Mouse (Mus musculus) ovary, postnatal 10 days (tissue): ENCODE measurements around the gene Polr2h.

Source experiments
- DNase-seq: peaks from one replicate; pipeline ENCODE4 v3.0.0; 2022; ENCODE audit warnings: low spot score

Gene Polr2h

DNA sequence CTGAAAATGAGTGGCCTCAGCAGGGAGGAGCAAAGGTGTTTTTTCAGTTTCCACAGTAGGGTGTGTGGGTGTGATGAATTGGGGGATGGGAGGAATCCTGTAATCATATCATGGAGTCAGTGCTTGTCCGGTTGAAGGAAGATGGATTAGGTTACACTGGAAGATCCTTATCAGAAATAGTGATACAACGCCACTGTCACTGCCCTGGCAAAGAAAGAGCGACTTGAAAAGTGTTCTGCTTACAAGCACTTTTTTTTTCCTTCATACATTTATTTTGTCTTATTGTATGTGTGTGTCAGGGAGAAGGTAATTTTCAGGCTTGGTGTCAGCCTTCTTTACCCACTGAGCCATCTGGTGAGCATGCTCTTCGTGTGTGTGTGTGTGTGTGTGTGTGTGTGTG, 5.3 kb downstream of the Polr2h start:
- DNase-seq, result no peak

DNA sequence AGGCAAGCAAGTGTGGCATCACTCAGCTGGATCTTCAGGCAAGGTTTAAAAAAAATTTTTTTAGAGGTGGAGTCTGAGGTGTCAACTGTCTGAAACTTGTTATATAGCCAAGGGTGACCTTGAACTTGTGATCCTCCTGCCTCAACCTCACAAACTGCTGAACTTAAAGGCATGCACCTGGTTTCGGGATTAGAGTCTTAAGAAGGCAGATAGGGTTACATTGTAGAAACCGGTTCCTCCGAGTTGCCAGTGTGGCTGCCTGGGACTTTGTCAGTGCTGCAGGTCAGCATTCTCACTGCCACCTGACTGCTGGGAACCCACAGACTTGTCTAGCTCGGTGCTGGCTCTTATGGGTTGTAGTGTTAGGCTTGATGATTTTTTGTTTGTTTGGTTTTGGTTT, 5.8 kb downstream of the Polr2h start:
- DNase-seq, result no peak

DNA sequence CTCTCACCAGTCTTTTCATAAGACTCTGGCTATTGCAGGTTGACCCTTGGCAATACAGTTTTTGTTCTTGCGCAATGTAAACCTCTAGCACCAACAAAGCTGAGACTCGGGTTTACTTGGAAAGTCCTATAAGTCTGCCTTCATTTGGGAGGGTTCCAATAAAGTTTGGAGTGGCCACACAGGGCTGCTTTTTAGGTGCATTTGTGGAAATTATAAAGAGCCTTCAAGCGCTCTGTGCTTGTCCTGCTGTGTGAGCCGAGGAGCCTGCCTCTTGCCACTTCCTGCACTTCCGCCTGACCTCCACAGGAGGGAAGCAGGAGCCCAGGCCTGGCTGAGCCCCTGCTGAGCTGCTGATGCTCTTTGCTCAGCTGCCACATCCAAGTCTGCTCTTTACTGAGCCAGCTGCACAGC, 6.9 kb downstream of the Polr2h start:
- DNase-seq, result no peak

DNA sequence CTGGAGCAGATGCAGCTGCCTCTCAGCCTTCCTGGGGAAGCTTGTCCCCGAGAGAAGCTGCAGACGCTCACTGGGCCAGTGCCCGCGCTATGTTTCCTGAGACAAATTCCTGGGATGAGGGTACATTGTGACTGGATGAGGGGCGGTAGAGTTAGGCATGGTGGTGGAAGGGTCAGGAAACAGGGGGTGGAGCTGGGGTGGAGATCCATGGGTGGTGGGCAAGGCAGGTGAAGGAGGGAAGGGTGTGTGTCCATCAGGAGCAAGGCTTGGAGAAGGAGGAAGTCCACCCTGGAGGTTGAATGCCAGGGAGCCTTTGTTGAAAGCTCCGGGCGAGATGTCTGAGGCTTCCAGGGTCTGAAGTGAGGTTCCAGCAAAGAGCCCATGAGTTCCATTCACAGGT, 7.9 kb downstream of the Polr2h start:
- DNase-seq, result no peak

DNA sequence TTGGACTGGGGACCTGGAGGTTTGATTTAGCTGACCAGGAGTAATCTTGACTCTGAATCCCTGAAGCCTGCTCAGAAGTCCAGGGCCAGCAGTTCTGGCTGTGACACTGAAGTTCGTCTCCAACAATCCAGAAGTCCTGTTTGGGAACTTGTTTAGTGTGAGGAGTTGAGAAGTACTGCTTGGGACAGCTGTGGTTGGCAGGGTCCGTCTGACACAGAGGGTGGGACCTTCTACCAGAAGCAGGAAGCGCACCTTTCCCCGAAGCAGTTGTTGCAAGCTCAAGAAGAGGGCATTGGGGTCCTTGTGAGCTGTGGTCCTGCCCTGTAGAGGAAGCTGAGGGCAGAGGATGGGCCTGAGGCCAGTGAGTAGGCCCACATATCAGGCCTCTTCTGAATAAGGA, 8.3 kb downstream of the Polr2h start:
- no peak for DNase-seq

DNA sequence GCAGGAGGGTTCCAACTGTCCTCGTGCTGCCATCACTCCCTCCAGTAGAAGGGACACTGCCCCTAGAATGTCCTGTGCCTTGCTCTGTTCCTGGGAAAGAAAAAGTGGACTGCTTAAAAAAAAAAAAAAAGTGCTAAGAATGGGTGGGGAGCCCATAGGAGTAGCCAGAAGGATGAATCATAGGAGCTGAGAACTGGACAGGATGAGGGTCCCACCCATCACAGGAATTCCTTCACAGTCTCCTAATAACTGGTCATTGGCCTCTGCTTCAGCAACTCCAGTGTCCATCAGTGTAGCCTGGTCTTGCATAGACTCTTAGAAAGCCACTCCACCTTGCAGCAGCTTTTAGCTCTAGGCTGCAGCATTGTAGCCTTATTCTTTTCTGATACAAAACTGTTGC, 8.9 kb downstream of the Polr2h start:
- DNase-seq, result no peak

DNA sequence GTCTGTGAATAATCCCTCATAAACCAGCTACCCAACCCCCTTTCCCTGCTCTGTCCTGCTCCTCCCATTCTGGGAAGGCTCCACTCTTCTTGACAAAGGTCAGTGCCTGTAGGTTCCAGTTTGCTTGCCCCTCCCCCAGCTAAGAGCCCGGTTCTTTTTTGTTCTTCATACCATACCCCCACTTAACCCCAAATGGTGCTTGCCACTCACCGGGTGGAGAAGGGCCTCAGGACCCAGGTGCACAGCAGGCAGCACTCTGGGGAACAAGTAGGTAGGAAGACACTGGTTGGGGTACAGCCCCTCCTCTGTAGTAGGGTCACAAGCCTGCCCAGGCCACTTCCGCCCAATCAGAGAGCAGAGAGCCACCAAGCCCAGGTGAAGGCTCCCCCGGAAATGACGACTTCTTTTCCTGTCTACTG, 12.8 kb downstream of the Polr2h start:
- DNase-seq, result no peak

DNA sequence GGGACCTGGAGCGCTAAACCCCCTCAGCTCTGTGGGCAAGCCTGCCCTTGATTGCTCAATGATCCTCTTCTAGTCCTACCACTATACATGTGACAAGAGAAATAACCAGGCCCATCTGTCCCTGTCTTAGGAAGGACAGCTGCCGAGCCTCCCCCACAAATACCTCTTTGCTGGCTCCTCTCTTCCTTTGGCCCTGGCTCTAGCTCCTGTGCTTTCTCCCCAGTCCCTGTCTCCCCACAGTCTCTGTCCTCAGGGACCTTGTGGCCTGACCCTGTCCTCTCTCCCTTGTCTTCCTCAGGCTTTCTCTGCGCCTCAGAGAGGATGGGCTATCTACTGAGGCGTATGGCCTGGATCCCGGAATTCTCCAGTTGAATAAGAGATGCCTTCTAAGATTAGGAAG, 14.2 kb downstream of the Polr2h start:
- no peak for DNase-seq

DNA sequence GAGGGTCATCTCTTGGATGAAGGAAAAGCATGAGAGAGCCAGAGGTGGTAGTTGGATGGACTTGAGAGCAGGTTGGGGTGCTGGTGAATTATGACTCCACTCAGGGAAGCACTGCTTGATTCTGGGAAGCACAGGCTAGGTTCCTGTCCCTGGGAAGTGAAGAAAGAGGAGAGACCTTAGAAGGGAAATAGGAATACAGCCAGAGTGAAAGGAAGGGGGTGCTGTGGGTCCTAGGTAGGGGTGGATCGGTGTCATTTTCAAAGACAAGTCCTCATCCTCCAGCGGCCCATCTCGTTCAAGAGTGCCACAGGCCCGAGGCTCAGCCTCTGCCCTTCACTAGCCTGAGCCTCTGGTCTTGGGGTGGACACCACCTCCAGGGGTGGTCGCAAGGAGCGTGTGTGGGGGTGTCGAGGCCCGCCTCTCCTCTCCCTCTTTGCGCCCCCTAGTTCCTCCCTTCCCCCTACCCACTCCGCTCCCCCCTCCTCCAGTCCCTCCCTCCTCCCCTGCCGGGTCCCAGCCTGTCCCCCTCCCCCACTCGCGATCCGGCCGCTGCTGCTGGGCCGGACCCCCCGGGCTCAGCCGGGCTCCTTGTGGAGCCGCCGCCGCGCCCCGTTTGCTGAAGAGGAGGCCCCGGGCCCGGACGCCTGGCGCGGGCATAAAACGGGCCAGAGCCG, 14.9 kb downstream of the Polr2h start:
- no peak for DNase-seq

DNA sequence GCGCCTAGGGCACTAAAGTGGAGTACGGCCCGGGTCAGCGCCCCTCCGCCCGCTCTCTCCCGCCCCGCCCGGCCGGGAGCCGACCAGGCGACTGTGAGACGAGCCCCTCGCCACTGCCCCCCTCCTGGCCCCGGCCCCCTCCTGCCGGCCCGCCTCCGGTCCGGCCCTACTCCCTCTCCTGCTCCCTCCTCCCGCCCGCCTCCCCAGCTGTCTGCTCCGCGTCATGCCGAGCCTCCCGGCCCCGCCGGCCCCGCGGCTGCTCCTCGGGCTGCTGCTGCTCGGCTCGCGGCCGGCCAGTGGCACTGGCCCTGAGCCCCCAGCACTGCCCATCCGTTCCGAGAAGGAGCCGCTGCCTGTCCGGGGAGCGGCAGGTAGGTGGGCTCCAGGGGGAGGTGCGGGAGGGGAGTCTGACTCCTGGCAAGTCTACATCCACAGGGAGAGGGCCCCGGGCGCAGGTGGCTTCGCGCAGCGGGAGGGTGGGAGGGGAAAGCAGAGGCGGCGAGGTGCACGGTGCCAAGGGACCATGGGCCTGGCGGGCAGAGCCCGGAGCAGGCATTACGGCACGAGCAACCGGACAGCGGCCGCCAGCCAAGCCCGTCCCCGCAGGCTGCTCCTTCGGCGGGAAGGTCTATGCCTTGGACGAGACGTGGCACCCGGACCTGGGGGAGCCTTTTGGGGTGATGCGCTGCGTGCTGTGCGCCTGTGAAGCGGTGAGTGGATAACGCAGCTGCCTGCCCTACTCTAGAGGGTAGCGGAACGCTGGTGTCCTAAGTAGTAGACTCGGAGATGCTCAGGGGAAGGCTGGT, 15.7 kb downstream of the Polr2h start, which contains the start of gene Chrd:
Gene Chrd, plus strand, starts transcription at position 203 of the 806 bp plus-strand sequence.
- peak; percentile 54 for DNase-seq

DNA sequence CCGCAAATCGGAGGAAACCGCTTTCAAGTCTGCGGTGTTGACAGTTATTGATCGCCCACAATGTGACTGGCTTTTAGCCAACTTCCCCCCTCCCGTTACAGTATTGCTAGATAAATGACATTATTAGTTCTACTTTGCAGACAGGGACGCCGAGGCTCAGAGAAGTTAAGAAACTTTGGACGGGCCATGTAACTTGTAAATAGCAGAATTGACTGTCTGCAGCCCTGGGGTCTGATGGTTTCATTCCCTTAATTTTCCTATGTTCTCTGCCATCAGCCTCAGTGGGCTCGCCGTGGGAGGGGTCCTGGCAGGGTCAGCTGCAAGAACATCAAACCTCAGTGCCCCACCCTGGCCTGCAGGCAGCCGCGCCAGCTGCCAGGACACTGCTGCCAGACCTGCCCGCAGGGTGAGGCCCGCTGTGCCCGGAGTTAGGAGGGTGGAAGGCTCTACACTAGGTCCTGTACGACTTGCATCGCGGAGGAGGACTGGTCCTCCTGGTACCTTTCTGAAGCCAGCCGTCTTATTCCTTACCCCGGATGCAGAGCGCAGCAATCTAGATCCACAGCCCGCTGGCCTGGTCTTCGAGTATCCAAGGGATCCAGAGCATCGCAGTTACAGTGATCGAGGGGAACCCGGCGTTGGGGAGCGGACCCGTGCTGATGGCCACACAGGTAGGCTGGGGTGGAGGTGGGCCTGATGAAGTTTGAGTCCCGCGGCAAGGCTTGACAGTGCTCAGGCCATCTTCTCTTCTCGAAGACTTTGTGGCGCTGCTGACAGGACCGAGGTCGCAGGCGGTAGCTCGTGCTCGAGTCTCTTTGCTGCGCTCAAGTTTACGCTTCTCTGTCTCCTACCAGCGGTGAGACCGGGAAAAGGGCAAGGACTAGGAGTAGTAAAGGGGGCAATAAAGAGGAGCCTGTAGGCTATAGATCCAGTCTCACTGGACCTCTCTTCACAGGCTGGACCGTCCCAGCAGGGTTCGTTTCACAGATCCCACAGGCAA, 16.6 kb downstream of the Polr2h start, which contains the start of gene Thpo:
Gene Thpo, minus strand, starts transcription at position 781 of the 1,000 bp plus-strand sequence.
- DNase-seq, result no peak

DNA sequence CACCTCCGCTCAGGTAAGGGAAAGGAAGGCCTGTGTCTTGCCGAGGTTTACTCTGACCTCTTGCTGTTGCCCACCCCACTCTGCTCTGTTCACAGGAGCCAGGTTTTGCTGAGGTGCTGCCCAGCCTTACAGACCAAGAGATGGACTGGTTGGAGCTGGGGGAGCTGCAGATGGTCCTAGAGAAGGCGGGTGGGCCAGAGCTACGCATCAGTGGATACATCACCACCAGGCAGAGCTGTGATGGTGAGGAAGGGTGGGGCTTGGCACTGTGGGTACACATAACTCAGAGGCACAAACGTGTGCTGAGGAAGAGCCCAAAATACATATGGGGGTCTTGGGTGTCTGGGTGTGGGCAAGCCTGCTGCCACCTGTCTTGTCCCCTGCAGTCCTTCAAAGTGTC, 18.2 kb downstream of the Polr2h start:
- DNase-seq, result no peak

DNA sequence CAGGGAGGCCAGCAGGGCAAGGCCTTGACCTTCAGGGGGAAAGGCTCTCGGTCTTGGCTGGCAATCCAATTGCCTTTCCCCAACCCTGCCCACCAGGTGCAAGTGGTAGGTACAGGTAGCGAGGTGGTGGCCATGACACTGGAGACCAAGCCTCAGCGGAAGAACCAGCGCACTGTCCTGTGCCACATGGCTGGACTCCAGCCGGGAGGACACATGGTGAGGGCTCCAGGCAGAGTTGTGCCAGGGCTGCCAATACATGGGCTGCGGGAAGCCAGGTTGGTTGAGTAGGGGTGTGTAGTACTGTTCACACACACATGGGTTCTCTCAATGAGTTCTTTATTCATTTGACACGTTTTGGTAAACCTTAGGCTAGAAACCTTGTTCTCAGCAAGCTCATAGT, 18.7 kb downstream of the Polr2h start:
- DNase-seq, result no peak

DNA sequence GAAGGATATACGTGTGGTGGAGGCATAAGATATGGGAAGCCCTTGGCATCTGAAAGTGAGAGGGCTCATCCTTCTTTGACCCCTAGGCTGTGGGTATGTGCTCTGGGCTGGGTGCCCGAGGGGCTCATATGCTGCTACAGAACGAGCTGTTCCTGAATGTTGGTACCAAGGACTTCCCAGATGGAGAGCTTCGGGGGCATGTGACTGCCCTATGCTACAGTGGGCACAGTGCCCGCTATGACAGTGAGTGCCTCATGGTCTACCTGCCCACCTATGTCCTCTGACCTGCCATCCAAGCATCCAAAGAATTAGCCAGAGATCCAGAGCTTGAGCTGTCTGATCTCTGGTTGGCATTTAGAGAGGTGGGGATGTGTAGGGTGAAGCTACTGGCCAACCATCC, 19.4 kb downstream of the Polr2h start:
- DNase-seq, result no peak

DNA sequence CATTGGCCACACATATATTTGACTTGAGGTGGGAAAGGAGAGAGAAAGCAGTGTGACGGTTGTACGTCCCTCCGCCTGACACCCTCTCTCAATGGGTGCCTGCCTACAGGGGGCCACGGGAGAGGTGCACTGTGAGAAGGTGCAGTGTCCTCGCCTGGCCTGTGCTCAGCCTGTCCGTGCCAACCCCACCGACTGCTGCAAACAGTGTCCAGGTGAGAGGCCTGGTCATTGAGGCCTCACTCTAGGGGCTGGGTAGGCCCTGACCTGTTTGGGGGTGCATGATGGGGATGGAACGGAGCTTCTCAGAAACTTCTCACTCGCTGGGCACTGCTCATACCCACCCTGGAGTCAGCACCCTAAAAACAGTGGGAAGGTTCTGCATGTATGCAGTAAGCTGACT, 22.4 kb downstream of the Polr2h start:
- DNase-seq, result no peak

DNA sequence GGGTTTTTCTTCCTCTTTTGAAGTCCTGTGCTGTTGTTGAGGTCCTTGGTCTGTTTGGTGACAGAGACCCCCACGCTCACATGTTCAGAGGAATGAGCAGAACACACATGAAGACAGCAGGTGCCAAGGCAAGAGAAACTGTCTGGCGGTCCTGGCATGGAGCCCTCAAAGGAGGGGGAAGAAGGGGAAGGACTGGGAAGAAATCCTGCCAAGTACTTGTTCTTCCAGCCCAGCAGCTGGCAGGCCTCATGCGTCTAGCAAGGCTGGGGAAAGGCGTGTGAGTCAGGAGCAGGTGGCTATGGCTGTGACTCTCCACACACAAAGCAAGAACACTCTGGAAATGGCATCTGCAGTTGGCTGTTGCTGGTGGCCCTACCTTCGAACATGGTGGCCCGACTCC, 29.2 kb downstream of the Polr2h start:
- no peak for DNase-seq

DNA sequence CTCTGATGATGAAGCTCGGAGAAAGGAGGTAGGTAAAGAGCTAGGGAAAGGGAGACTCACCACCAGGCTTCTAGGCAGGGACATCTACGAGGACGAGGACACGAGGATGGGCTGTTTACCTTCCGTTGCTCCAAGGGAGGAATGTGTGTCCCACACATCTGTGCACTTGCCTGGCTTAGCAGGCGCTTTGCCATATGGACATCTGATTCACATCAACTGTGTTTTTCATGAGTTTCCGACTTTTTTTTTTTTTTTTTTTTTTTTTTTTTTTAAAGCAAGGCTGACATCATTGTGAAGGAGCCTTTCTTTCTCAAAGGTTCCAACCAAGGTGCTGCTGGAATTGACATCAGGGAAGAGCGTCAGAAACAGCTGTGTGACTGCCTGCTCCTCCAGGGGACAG, 33.1 kb downstream of the Polr2h start:
- DNase-seq, result no peak

DNA sequence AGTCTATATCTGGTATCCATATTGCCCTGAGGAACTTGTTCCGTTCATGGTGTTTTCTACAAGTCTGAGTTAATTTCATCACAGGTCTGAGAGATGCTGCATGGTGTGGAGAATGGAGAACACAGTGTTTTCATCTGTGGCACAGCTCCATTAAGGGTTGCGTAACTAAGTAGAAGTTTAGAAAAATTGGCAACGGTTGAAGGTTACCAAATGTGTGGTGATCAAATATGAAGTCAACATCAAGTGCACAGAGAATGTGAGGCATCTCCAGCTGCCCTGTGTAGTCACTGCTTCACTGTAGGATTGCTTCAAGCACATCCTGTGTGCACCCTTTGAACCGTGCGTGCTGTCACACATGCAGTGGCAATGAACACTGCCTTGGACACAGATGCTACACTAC, 38.6 kb downstream of the Polr2h start:
- no peak for DNase-seq

DNA sequence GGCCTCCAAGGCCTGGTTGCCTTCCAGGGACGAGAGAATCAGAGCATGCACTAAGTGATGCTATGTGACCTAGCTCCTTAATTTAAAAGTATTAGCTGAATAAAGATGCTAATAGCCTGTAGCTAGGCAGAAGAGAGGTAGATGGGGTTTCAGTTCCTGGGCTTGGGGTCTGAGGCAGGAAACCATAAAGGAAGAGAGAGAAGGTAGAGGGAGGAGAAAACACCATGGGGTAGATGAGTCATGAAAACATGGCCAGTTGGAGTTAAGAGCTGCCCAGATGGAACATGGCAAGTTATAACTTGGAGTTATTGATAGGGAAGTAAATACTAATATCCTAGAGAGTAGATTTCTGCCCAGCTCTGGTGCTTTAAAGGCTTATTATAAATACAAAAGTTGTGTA, 39.9 kb downstream of the Polr2h start:
- DNase-seq, result no peak

DNA sequence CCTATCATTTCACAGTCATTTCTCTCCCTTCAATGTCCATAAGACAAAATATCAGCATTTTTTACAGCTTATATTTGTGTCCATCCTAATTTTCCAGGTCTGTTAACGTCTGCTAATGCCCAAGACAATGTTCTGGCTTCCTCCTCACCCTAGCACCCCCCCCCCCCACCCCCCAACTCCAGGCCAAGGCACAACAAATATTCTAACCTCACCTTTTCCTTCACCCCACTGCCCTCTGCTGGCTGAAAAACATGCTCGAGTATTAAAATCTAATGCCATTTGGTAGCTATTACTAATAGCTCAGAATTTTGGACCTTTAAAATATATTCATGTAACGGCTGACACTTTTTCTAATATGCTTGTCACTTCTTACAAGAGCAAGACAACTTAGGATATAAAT, 44.2 kb downstream of the Polr2h start:
- no peak for DNase-seq

DNA sequence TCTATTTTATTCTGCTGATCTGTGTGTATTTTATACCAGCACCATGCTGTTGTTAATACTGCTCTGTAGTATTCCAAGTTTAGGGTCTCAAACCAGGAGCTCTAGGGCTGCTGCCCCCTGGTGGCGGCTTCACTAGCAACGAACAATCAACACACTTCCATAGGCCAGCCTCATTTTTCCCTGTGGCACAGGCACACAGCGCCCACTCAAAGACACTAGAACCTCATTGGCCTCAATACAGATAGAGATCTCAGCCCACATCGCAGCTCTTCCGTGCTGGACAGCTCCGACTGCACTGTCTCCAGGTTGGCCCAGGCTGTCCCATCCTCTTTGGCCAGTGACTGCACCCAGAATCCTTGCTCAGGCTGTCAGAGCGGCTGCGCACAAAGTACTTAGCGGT, 47.8 kb downstream of the Polr2h start:
- no peak for DNase-seq
